Mouse (Mus musculus): ENCODE measurements around the gene Ror1. TPM values are rescaled to one million over a fixed set of nuclear protein-coding genes. Genes with fewer than 3 reads are reported as not detected.

The Ror1 gene
- polyA plus RNA-seq, 1 experiment from 2014 or later = 4.0 TPM

- H3K36me3 ChIP-seq (ENCODE audit: control insufficient read depth, insufficient read depth, low read length) = no peaks in the 10 kb centered on the region
- H3K9me3 ChIP-seq (ENCODE audit: control insufficient read depth, low read length) = no peaks in the 10 kb centered on the region
- no peak overlapping the region for H3K4me2 ChIP-seq (ENCODE audit: low read depth, low read length)
- H3K4me3 ChIP-seq (ENCODE audit: low read length) = no peak overlapping the region
- no peaks in the 10 kb centered on the region for H3K27me3 ChIP-seq (replicated peaks; ENCODE audit: control insufficient read depth, insufficient read depth, low read length)
- ATAC-seq = no peak
- peaks cover 7% of the 10 kb centered on the region for H3K4me1 ChIP-seq (ENCODE audit: control insufficient read depth, insufficient read depth, low read length)
- H3K27ac ChIP-seq (ENCODE audit: low read length) = no peak overlapping the region
- 66% methylated on average over 8 of the region's 8 CpGs for WGBS
- H3K9ac ChIP-seq (ENCODE audit: low read depth, low read length) = no peak overlapping the region
Observed at GRCm38 (mm10) chr4:100409521-100409920, 313.9 kb downstream of the Ror1 start.

- WGBS = 62% methylated on average over 13 of the region's 13 CpGs
- ATAC-seq = no peak
- no peaks in the 10 kb centered on the region for H3K9me3 ChIP-seq (ENCODE audit: control insufficient read depth, low read length)
Observed at GRCm38 (mm10) chr4:100411841-100412539, 316.4 kb downstream of the Ror1 start.

GRCm38 (mm10) chr4:100422756-100423155 lies 327.2 kb downstream of the Ror1 start:
- no peak overlapping the region for H3K27ac ChIP-seq (ENCODE audit: low read length)
- no peak for ATAC-seq

More at GRCm38 (mm10) chr4:100411841-100412539, 316.4 kb downstream of the Ror1 start:
- Histone ChIP-seq H3K9ac (ENCODE audit: low read depth, low read length) (no peak overlapping the region), H3K36me3 (ENCODE audit: control insufficient read depth, insufficient read depth, low read length) (no peaks in the 10 kb centered on the region), H3K27ac (ENCODE audit: low read length) (no peak overlapping the region), H3K4me1 (ENCODE audit: control insufficient read depth, insufficient read depth, low read length) (peaks cover 7% of the 10 kb centered on the region), H3K4me3 (ENCODE audit: low read length) (no peak overlapping the region), H3K4me2 (ENCODE audit: low read depth, low read length) (no peak overlapping the region), H3K27me3 (replicated peaks; ENCODE audit: control insufficient read depth, insufficient read depth, low read length) (no peaks in the 10 kb centered on the region)

GRCm38 (mm10) chr4:100426101-100426500 lies 330.5 kb downstream of the Ror1 start:
- Histone ChIP-seq H3K4me1 (ENCODE audit: control insufficient read depth, insufficient read depth, low read length) (no peaks in the 10 kb centered on the region; the same call in 1 of the 2 replicates), H3K36me3 (ENCODE audit: control insufficient read depth, insufficient read depth, low read length) (no peaks in the 10 kb centered on the region), H3K4me2 (ENCODE audit: low read depth, low read length) (no peak overlapping the region), H3K27ac (ENCODE audit: low read length) (no peak overlapping the region), H3K27me3 (replicated peaks; ENCODE audit: control insufficient read depth, insufficient read depth, low read length) (no peaks in the 10 kb centered on the region), H3K4me3 (ENCODE audit: low read length) (no peak overlapping the region), H3K9ac (ENCODE audit: low read depth, low read length) (no peak overlapping the region), H3K9me3 (ENCODE audit: control insufficient read depth, low read length) (no peaks in the 10 kb centered on the region)
- ATAC-seq = no peak
- WGBS = 89% methylated on average over 1 of the region's 1 CpGs

More at GRCm38 (mm10) chr4:100422756-100423155, 327.2 kb downstream of the Ror1 start:
- Histone ChIP-seq H3K4me2 (ENCODE audit: low read depth, low read length) (no peak overlapping the region), H3K36me3 (ENCODE audit: control insufficient read depth, insufficient read depth, low read length) (no peaks in the 10 kb centered on the region), H3K4me3 (ENCODE audit: low read length) (no peak overlapping the region), H3K27me3 (replicated peaks; ENCODE audit: control insufficient read depth, insufficient read depth, low read length) (no peaks in the 10 kb centered on the region), H3K9ac (ENCODE audit: low read depth, low read length) (no peak overlapping the region), H3K9me3 (ENCODE audit: control insufficient read depth, low read length) (no peaks in the 10 kb centered on the region), H3K4me1 (ENCODE audit: control insufficient read depth, insufficient read depth, low read length) (peaks cover 3% of the 10 kb centered on the region)
- WGBS = 25% methylated on average over 3 of the region's 3 CpGs

- Histone ChIP-seq H3K36me3 (ENCODE audit: control insufficient read depth, insufficient read depth, low read length) (no peaks in the 10 kb centered on the region), H3K27ac (ENCODE audit: low read length) (no peak overlapping the region), H3K4me1 (ENCODE audit: control insufficient read depth, insufficient read depth, low read length) (no peaks in the 10 kb centered on the region; the same call in 1 of the 2 replicates), H3K9me3 (ENCODE audit: control insufficient read depth, low read length) (no peaks in the 10 kb centered on the region), H3K4me2 (ENCODE audit: low read depth, low read length) (no peak overlapping the region), H3K4me3 (ENCODE audit: low read length) (no peak overlapping the region), H3K27me3 (replicated peaks; ENCODE audit: control insufficient read depth, insufficient read depth, low read length) (no peaks in the 10 kb centered on the region), H3K9ac (ENCODE audit: low read depth, low read length) (no peak overlapping the region)
- WGBS = 56% methylated on average over 2 of the region's 2 CpGs
- no peak for ATAC-seq
Observed at GRCm38 (mm10) chr4:100429371-100429900, 333.8 kb downstream of the Ror1 start.

GRCm38 (mm10) chr4:100435281-100436168 lies 339.9 kb downstream of the Ror1 start:
- Histone ChIP-seq H3K27ac (ENCODE audit: low read length) (no peak overlapping the region), H3K9ac (ENCODE audit: low read depth, low read length) (no peak overlapping the region), H3K36me3 (ENCODE audit: control insufficient read depth, insufficient read depth, low read length) (no peaks in the 10 kb centered on the region), H3K4me2 (ENCODE audit: low read depth, low read length) (no peak overlapping the region), H3K4me1 (ENCODE audit: control insufficient read depth, insufficient read depth, low read length) (peaks cover 4% of the 10 kb centered on the region; the same call in 1 of the 2 replicates), H3K27me3 (replicated peaks; ENCODE audit: control insufficient read depth, insufficient read depth, low read length) (no peaks in the 10 kb centered on the region), H3K9me3 (ENCODE audit: control insufficient read depth, low read length) (no peaks in the 10 kb centered on the region), H3K4me3 (ENCODE audit: low read length) (no peak overlapping the region)
- peak; percentile 89 for ATAC-seq
- 37% methylated on average over 8 of the region's 8 CpGs for WGBS

- ATAC-seq = no peak
- Histone ChIP-seq H3K27me3 (replicated peaks; ENCODE audit: control insufficient read depth, insufficient read depth, low read length) (no peaks in the 10 kb centered on the region), H3K4me2 (ENCODE audit: low read depth, low read length) (no peak overlapping the region), H3K36me3 (ENCODE audit: control insufficient read depth, insufficient read depth, low read length) (peaks cover 5% of the 10 kb centered on the region; the same call in 1 of the 2 replicates), H3K9me3 (ENCODE audit: control insufficient read depth, low read length) (0 out of 2 replicates have a peak, but pooled peaks cover 5% of the 10 kb centered on the region), H3K27ac (ENCODE audit: low read length) (no peak overlapping the region), H3K4me1 (ENCODE audit: control insufficient read depth, insufficient read depth, low read length) (peaks cover 4% of the 10 kb centered on the region; the same call in 1 of the 2 replicates), H3K9ac (ENCODE audit: low read depth, low read length) (no peak overlapping the region), H3K4me3 (ENCODE audit: low read length) (no peak overlapping the region)
- 57% methylated on average over 4 of the region's 4 CpGs for WGBS
Observed at GRCm38 (mm10) chr4:100436169-100436547, 340.6 kb downstream of the Ror1 start.

GRCm38 (mm10) chr4:100446897-100447296 lies 351.3 kb downstream of the Ror1 start:
- Histone ChIP-seq H3K36me3 (ENCODE audit: control insufficient read depth, insufficient read depth, low read length) (peaks cover 1% of the 10 kb centered on the region; the same call in 1 of the 2 replicates), H3K4me3 (ENCODE audit: low read length) (no peak overlapping the region), H3K9ac (ENCODE audit: low read depth, low read length) (no peak overlapping the region), H3K4me2 (ENCODE audit: low read depth, low read length) (no peak overlapping the region), H3K9me3 (ENCODE audit: control insufficient read depth, low read length) (no peaks in the 10 kb centered on the region), H3K27me3 (replicated peaks; ENCODE audit: control insufficient read depth, insufficient read depth, low read length) (no peaks in the 10 kb centered on the region), H3K4me1 (ENCODE audit: control insufficient read depth, insufficient read depth, low read length) (no peaks in the 10 kb centered on the region), H3K27ac (ENCODE audit: low read length) (no peak overlapping the region)
- no peak for ATAC-seq
- 46% methylated on average over 3 of the region's 3 CpGs for WGBS

GRCm38 (mm10) chr4:100462493-100463120 lies 367.0 kb downstream of the Ror1 start:
- Histone ChIP-seq H3K4me1 (ENCODE audit: control insufficient read depth, insufficient read depth, low read length) (no peaks in the 10 kb centered on the region), H3K27ac (ENCODE audit: low read length) (no peak overlapping the region), H3K4me2 (ENCODE audit: low read depth, low read length) (no peak overlapping the region), H3K36me3 (ENCODE audit: control insufficient read depth, insufficient read depth, low read length) (no peaks in the 10 kb centered on the region), H3K4me3 (ENCODE audit: low read length) (no peak overlapping the region), H3K9me3 (ENCODE audit: control insufficient read depth, low read length) (no peaks in the 10 kb centered on the region), H3K27me3 (replicated peaks; ENCODE audit: control insufficient read depth, insufficient read depth, low read length) (no peaks in the 10 kb centered on the region), H3K9ac (ENCODE audit: low read depth, low read length) (no peak overlapping the region)
- WGBS = 47% methylated on average over 9 of the region's 9 CpGs
- ATAC-seq = no peak

Measured in intestine, embryonic 16.5 days (tissue).